Mouse (Mus musculus) embryonic facial prominence, embryonic 14.5 days (tissue): ENCODE measurements at regions not wholly inside any gene's neighbourhood (a gene's known extent, or its start where the extent isn't known, plus 50 kb on each side); places are given as distances from the start of the nearest gene placed in this dataset.

Experiments used
- ATAC-seq: fragments of 200-750 bp; cut with Nextera tagmentation; 2 replicates; pipeline ENCODE4 v1.8.0; 2017; ENCODE audit warnings: low read depth, moderate number of reproducible peaks, moderate TSS enrichment
- DNase-seq: peaks from one replicate; pipeline ENCODE4 v3.0.0-alpha.2; 2015; ENCODE audit warnings: low spot score
- H3K27ac ChIP-seq: fragments of 300-500 bp; sonication (generic); replicated peaks from 2 replicates; pipeline ENCODE4 v1.5.1; 2014; ENCODE audit warnings: low read depth, mild to moderate bottlenecking, low read length, moderate library complexity
- H3K27me3 ChIP-seq: fragments of 300-500 bp; sonication (generic); replicated peaks from 2 replicates; pipeline ENCODE4 v1.6.1; 2014; ENCODE audit warnings: low read length; ENCODE audit not compliant: control insufficient read depth, insufficient read depth
- H3K36me3 ChIP-seq: fragments of 300-500 bp; sonication (generic); 2 replicates; pipeline ENCODE4 v1.6.1; 2014; ENCODE audit warnings: low read length, mixed read lengths; ENCODE audit not compliant: control insufficient read depth, insufficient read depth
- H3K4me1 ChIP-seq: fragments of 300-500 bp; sonication (generic); 2 replicates; pipeline ENCODE4 v1.6.1; 2014; ENCODE audit warnings: antibody characterized with exemption, low read length; ENCODE audit not compliant: control insufficient read depth, insufficient read depth
- H3K4me2 ChIP-seq: fragments of 300-500 bp; sonication (generic); 2 replicates; pipeline ENCODE4 v1.6.1; 2014; ENCODE audit warnings: low read depth, mild to moderate bottlenecking, low read length, moderate library complexity, mixed read lengths
- H3K4me3 ChIP-seq: fragments of 300-500 bp; sonication (generic); 2 replicates; pipeline ENCODE4 v1.5.1; 2014; ENCODE audit warnings: low read depth, mild to moderate bottlenecking, low read length
- H3K9ac ChIP-seq: fragments of 300-500 bp; sonication (generic); 2 replicates; pipeline ENCODE4 v1.6.1; 2014; ENCODE audit warnings: low read depth, mild to moderate bottlenecking, low read length, moderate library complexity, mixed read lengths
- H3K9me3 ChIP-seq: fragments of 300-500 bp; sonication (generic); 2 replicates; pipeline ENCODE4 v1.6.1; 2016; ENCODE audit warnings: low read length; ENCODE audit not compliant: control insufficient read depth
- WGBS: fragments of 180-500 bp; shearing (Covaris S2); extraction: QIAGEN DNeasy Blood & Tissue Kit; methylation state at CpG from one replicate; pipeline ENCODE4 v1.1.7; 2014; 5-methylcytosine and 5-hydroxymethylcytosine counted together

- Histone ChIP-seq H3K27me3 (no peaks in the 10 kb centered on the region), H3K9me3 (no peaks in the 10 kb centered on the region), H3K4me2 (no peak overlapping the region), H3K9ac (no peak overlapping the region), H3K4me3 (no peak overlapping the region), H3K27ac (no peak overlapping the region), H3K4me1 (no peaks in the 10 kb centered on the region), H3K36me3 (no peaks in the 10 kb centered on the region)
- WGBS = 63% methylated on average over 5 of the region's 5 CpGs
- ATAC-seq (no peak), DNase-seq (no peak)
Measured at GRCm38 (mm10) chrX:158971726-158972125, 238.4 kb upstream of the Rps6ka3 start.

- Histone ChIP-seq H3K4me1 (no peaks in the 10 kb centered on the region), H3K27me3 (no peaks in the 10 kb centered on the region), H3K4me2 (no peak overlapping the region), H3K36me3 (no peaks in the 10 kb centered on the region), H3K4me3 (no peak overlapping the region), H3K27ac (no peak overlapping the region), H3K9ac (no peak overlapping the region), H3K9me3 (no peaks in the 10 kb centered on the region)
- DNase-seq (peak; percentile 13), ATAC-seq (no peak)
- WGBS = 53% methylated on average over 5 of the region's 5 CpGs
Measured at GRCm38 (mm10) chrX:158976648-158977047, 233.5 kb upstream of the Rps6ka3 start.

- H3K4me2 ChIP-seq = no peak overlapping the region
- no peaks in the 10 kb centered on the region for H3K36me3 ChIP-seq
- H3K4me3 ChIP-seq = no peak overlapping the region
- ATAC-seq = no peak
- H3K9me3 ChIP-seq = no peaks in the 10 kb centered on the region
- H3K27me3 ChIP-seq = peaks cover 4% of the 10 kb centered on the region; the same call in 1 of the 2 replicates
- no peak overlapping the region for H3K9ac ChIP-seq
- WGBS = 91% methylated on average over 2 of the region's 2 CpGs
- DNase-seq = no peak
- no peak overlapping the region for H3K27ac ChIP-seq
- H3K4me1 ChIP-seq = no peaks in the 10 kb centered on the region
Measured at GRCm38 (mm10) chrX:158984721-158985120, 225.4 kb upstream of the Rps6ka3 start.

GRCm38 (mm10) chrX:158987676-158988075, 222.4 kb upstream of the Rps6ka3 start:
- Histone ChIP-seq H3K27ac (no peak overlapping the region), H3K9ac (no peak overlapping the region), H3K36me3 (no peaks in the 10 kb centered on the region), H3K4me3 (no peak overlapping the region), H3K9me3 (no peaks in the 10 kb centered on the region), H3K4me2 (no peak overlapping the region), H3K27me3 (peaks cover 9% of the 10 kb centered on the region; the same call in 1 of the 2 replicates), H3K4me1 (no peaks in the 10 kb centered on the region)
- ATAC-seq = no peak
- DNase-seq = no peak
- 42% methylated on average over 3 of the region's 3 CpGs for WGBS

- WGBS = 70% methylated on average over 1 of the region's 1 CpGs
- no peak for ATAC-seq
Measured at GRCm38 (mm10) chrX:159018955-159019354, 191.2 kb upstream of the Rps6ka3 start.

GRCm38 (mm10) chrX:159026311-159026710, 183.8 kb upstream of the Rps6ka3 start:
- no peak overlapping the region for H3K9ac ChIP-seq
- H3K27ac ChIP-seq = no peak overlapping the region
- no peaks in the 10 kb centered on the region for H3K4me1 ChIP-seq
- H3K27me3 ChIP-seq = peaks cover 13% of the 10 kb centered on the region
- ATAC-seq (no peak), DNase-seq (peak; percentile 14)
- H3K4me2 ChIP-seq = no peak overlapping the region
- no peak overlapping the region for H3K4me3 ChIP-seq
- WGBS = 57% methylated on average over 1 of the region's 1 CpGs
- H3K9me3 ChIP-seq = no peaks in the 10 kb centered on the region
- H3K36me3 ChIP-seq = no peaks in the 10 kb centered on the region

More at GRCm38 (mm10) chrX:159018955-159019354, 191.2 kb upstream of the Rps6ka3 start:
- H3K4me1 ChIP-seq = no peaks in the 10 kb centered on the region
- DNase-seq = no peak
- no peak overlapping the region for H3K9ac ChIP-seq
- no peaks in the 10 kb centered on the region for H3K9me3 ChIP-seq
- no peak overlapping the region for H3K27ac ChIP-seq
- no peak overlapping the region for H3K4me3 ChIP-seq
- H3K27me3 ChIP-seq = peaks cover 5% of the 10 kb centered on the region; the same call in 1 of the 2 replicates
- no peak overlapping the region for H3K4me2 ChIP-seq
- no peaks in the 10 kb centered on the region for H3K36me3 ChIP-seq

GRCm38 (mm10) chrX:159031927-159032326, 178.2 kb upstream of the Rps6ka3 start:
- DNase-seq (no peak), ATAC-seq (no peak)
- H3K27me3 ChIP-seq = peaks cover 8% of the 10 kb centered on the region; the same call in 1 of the 2 replicates
- WGBS = 87% methylated on average over 4 of the region's 4 CpGs
- no peak overlapping the region for H3K4me2 ChIP-seq
- H3K9me3 ChIP-seq = no peaks in the 10 kb centered on the region
- no peak overlapping the region for H3K4me3 ChIP-seq
- no peaks in the 10 kb centered on the region for H3K36me3 ChIP-seq
- H3K4me1 ChIP-seq = no peaks in the 10 kb centered on the region
- no peak overlapping the region for H3K27ac ChIP-seq
- H3K9ac ChIP-seq = no peak overlapping the region

- no peak for ATAC-seq
- Histone ChIP-seq H3K4me3 (no peak overlapping the region), H3K27me3 (no peaks in the 10 kb centered on the region), H3K27ac (no peak overlapping the region), H3K9me3 (no peaks in the 10 kb centered on the region), H3K4me1 (no peaks in the 10 kb centered on the region), H3K36me3 (no peaks in the 10 kb centered on the region), H3K4me2 (no peak overlapping the region), H3K9ac (no peak overlapping the region)
- 11% methylated on average over 3 of the region's 3 CpGs for WGBS
- DNase-seq = peak; percentile 56
Measured at GRCm38 (mm10) chrX:159043432-159043831, 166.7 kb upstream of the Rps6ka3 start.

GRCm38 (mm10) chrX:159047876-159048275, 162.2 kb upstream of the Rps6ka3 start:
- H3K27me3 ChIP-seq = no peaks in the 10 kb centered on the region
- no peak overlapping the region for H3K27ac ChIP-seq
- DNase-seq (no peak), ATAC-seq (no peak)
- no peaks in the 10 kb centered on the region for H3K9me3 ChIP-seq
- WGBS = 49% methylated on average over 2 of the region's 2 CpGs
- H3K4me3 ChIP-seq = no peak overlapping the region
- H3K4me1 ChIP-seq = no peaks in the 10 kb centered on the region
- no peak overlapping the region for H3K4me2 ChIP-seq
- H3K9ac ChIP-seq = no peak overlapping the region
- H3K36me3 ChIP-seq = no peaks in the 10 kb centered on the region
